Mouse (Mus musculus) midbrain, postnatal 0 days (tissue): Measurements from ENCODE around the gene Nrbp1. TPM values are rescaled to one million over a fixed set of nuclear protein-coding genes. Genes with fewer than 3 reads are reported as not detected.

Experiments used
- ATAC-seq: fragments of 200-750 bp; cut with Nextera tagmentation; 2 replicates; pipeline ENCODE4 v1.8.0; 2017; ENCODE audit warnings: moderate number of reproducible peaks, mild to moderate bottlenecking, moderate TSS enrichment, moderate library complexity; ENCODE audit not compliant: low FRiP score
- DNase-seq: peaks from one replicate; pipeline ENCODE4 v3.0.0-alpha.2; 2015; ENCODE audit warnings: low spot score
- H3K27ac ChIP-seq: fragments of 300-500 bp; sonication (generic); 2 replicates; pipeline ENCODE4 v1.5.1; 2014; ENCODE audit warnings: low read depth, mild to moderate bottlenecking, low read length, mixed read lengths
- H3K27me3 ChIP-seq: fragments of 300-500 bp; sonication (generic); 2 replicates; pipeline ENCODE4 v1.6.1; 2014; ENCODE audit warnings: low read length, control low read depth, mixed read lengths; ENCODE audit not compliant: insufficient read depth
- H3K36me3 ChIP-seq: fragments of 300-500 bp; sonication (generic); 2 replicates; pipeline ENCODE4 v1.6.1; 2014; ENCODE audit warnings: low read length, control low read depth, mixed read lengths; ENCODE audit not compliant: insufficient read depth
- H3K4me1 ChIP-seq: fragments of 300-500 bp; sonication (generic); 2 replicates; pipeline ENCODE4 v1.6.1; 2014; ENCODE audit warnings: mild to moderate bottlenecking, control low read depth, antibody characterized with exemption, low read length, mixed read lengths; ENCODE audit not compliant: insufficient read depth
- H3K4me2 ChIP-seq: fragments of 300-500 bp; sonication (generic); 2 replicates; pipeline ENCODE4 v1.6.1; 2014; ENCODE audit warnings: low read depth, mild to moderate bottlenecking, low read length, mixed read lengths; ENCODE audit not compliant: poor library complexity, severe bottlenecking
- H3K4me3 ChIP-seq: fragments of 300-500 bp; sonication (generic); 2 replicates; pipeline ENCODE4 v1.5.1; 2014; ENCODE audit warnings: low read depth, mild to moderate bottlenecking, low read length, moderate library complexity
- H3K9ac ChIP-seq: fragments of 300-500 bp; sonication (generic); replicated peaks from 2 replicates; pipeline ENCODE4 v1.6.1; 2014; ENCODE audit warnings: mild to moderate bottlenecking, low read length, moderate library complexity, mixed read lengths; ENCODE audit not compliant: poor library complexity, severe bottlenecking
- H3K9me3 ChIP-seq: fragments of 300-500 bp; sonication (generic); 2 replicates; pipeline ENCODE4 v1.6.1; 2016; ENCODE audit warnings: low read length, control low read depth
- CTCF ChIP-seq: IDR thresholded peaks from 2 replicates; pipeline ENCODE4 v1.5.1; 2016; ENCODE audit warnings: antibody characterized with exemption, mild to moderate bottlenecking
- WGBS: fragments of 180-500 bp; shearing (Covaris S2); extraction: QIAGEN DNeasy Blood & Tissue Kit; methylation state at CpG from one replicate; pipeline ENCODE4 v1.1.7; 2014; 5-methylcytosine and 5-hydroxymethylcytosine counted together
- polyA plus RNA-seq: library from polyadenylated mRNA; unstranded; fragments of >200 nt; fragmentation: Nextera tagmentation; extraction: Ambion mirVana; gene quantifications from 2 replicates; pipeline ENCODE4 v1.2.1, GENCODE M21; 2015
- total RNA-seq: library from RNA; depleted of rRNA; stranded (reverse); fragments of >200 nt; gene quantifications from 2 replicates; pipeline ENCODE4 v1.2.3, GENCODE M21; 2014

Nrbp1 gene
- total and polyA plus RNA-seq, 2 experiments from 2014 or later = 120 to 138 TPM

DNA sequence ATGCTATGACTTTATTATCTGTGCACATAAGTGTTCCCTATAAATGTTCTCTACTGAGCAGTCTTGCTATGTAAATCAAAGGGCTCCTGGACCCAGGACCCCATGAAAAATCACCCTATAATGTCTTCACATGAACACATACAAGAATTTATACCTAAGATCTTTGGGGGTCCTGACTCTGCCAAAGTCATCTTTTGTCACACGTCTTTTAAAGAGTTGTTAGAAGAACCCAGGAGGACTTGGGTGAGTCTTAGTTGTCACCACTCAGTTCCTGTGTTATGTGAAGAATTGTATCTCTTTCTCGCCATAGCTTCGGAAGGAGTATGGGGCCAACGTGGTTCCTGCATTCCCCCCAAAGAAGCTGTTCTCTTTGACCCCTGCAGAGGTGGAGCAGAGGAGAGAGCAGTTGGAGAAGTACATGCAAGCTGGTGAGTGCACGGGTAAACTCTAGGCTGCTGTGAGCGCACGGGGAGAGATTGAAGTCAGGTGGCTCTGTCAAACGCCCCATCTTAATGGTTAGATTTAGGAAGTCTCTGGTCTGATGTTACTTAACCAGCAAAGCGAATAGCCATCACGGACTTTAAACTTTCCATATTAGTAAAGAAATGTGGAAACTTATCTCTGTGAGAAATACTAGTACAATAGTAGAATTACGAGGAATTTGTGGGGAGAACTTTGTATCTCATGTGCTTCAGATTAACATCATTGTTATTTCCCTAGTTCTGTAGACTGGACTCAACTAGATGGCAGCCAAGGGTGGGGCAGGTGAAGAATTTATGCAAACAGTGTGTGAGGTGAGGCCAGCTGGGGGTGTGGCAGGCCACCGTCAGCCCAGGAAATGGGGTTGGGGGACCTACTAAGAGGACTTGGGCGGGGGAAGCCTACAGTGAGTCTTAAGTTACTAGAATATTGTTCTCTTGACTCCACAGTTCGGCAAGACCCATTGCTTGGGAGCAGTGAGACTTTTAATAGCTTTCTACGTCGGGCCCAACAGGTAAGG lies 45.9 kb upstream of the Nrbp1 start:
- H3K4me2 ChIP-seq = peak overlapping the region; percentile 85; the same call in 1 of the 2 replicates
- peaks cover 62% of the 10 kb centered on the region for H3K36me3 ChIP-seq
- H3K4me3 ChIP-seq = peak overlapping the region; percentile 66; the same call in 1 of the 2 replicates
- no peaks in the 10 kb centered on the region for H3K9me3 ChIP-seq
- 95% methylated on average over 16 of the region's 16 CpGs for WGBS
- no peak overlapping the region for H3K27ac ChIP-seq
- no peaks in the 10 kb centered on the region for H3K4me1 ChIP-seq
- no peaks in the 10 kb centered on the region for H3K27me3 ChIP-seq
- no peak overlapping the region for H3K9ac ChIP-seq
- ATAC-seq = no peak
- DNase-seq = no peak
- no peak for TF ChIP-seq CTCF

DNA sequence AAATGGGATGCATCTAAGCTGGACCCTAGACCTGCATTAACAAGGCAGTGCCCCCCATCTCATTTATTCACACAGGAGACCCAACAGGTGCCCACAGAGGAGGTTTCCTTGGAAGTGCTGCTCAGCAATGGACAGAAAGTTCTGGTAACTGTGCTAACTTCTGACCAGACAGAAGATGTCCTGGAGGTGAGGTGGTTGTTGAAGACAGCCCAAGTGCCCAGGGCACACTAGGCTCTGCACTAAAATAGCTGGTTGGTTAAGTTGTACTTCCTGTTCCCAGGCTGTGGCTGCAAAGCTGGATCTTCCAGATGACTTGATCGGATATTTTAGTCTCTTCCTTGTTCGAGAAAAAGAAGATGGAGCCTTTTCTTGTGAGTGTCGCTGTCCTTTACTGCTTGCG lies 45.0 kb upstream of the Nrbp1 start:
- 92% methylated on average over 4 of the region's 4 CpGs for WGBS
- Histone ChIP-seq H3K36me3 (peaks cover 60% of the 10 kb centered on the region), H3K4me3 (no peak overlapping the region), H3K4me2 (no peak overlapping the region), H3K9ac (no peak overlapping the region), H3K27me3 (no peaks in the 10 kb centered on the region), H3K27ac (no peak overlapping the region), H3K9me3 (peaks cover 5% of the 10 kb centered on the region), H3K4me1 (no peaks in the 10 kb centered on the region)
- ATAC-seq (no peak), DNase-seq (no peak)
- no peak for TF ChIP-seq CTCF

GRCm38 (mm10) chr5:31196207-31196606 lies 44.5 kb upstream of the Nrbp1 start:
- ATAC-seq = no peak
- Histone ChIP-seq H3K9ac (no peak overlapping the region), H3K27ac (no peak overlapping the region), H3K4me1 (peaks cover under 1% of the 10 kb centered on the region; the same call in 1 of the 2 replicates), H3K4me2 (no peak overlapping the region), H3K4me3 (no peak overlapping the region), H3K36me3 (peaks cover 54% of the 10 kb centered on the region), H3K9me3 (peaks cover 5% of the 10 kb centered on the region), H3K27me3 (no peaks in the 10 kb centered on the region)
- no peak for TF ChIP-seq CTCF
- 91% methylated on average over 10 of the region's 10 CpGs for WGBS
- DNase-seq = no peak

- no peak overlapping the region for H3K9ac ChIP-seq
- ATAC-seq (no peak), DNase-seq (no peak)
- peaks cover 5% of the 10 kb centered on the region for H3K9me3 ChIP-seq
- 95% methylated on average over 12 of the region's 12 CpGs for WGBS
- H3K4me3 ChIP-seq = no peak overlapping the region
- peaks cover 3% of the 10 kb centered on the region; the same call in 1 of the 2 replicates for H3K4me1 ChIP-seq
- no peaks in the 10 kb centered on the region for H3K27me3 ChIP-seq
- peaks cover 51% of the 10 kb centered on the region for H3K36me3 ChIP-seq
- TF ChIP-seq CTCF = no peak
- no peak overlapping the region for H3K27ac ChIP-seq
- H3K4me2 ChIP-seq = no peak overlapping the region
Observed at GRCm38 (mm10) chr5:31197072-31197471, 43.6 kb upstream of the Nrbp1 start.

DNA sequence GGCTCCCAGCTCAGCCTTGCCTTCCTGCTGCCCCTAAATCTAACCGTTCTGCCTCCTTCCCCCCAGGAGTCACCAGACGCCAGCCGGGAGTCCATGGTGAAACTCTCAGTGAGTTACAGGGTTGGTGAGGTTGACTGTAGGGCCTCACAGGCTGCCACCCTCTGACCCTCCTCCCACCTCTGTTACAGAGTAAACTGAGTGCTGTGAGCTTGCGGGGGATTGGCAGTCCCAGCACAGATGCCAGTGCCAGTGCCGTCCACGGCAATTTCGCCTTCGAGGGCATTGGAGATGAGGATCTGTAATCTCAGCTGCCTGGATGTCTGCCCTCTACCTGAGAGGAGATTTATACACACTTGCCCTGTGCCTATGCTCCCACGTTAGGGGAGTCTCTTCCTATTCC lies 42.5 kb upstream of the Nrbp1 start:
- TF ChIP-seq CTCF = no peak
- DNase-seq (no peak), ATAC-seq (no peak)
- WGBS = 85% methylated on average over 9 of the region's 9 CpGs
- Histone ChIP-seq H3K27me3 (no peaks in the 10 kb centered on the region), H3K27ac (no peak overlapping the region), H3K9me3 (peaks cover 5% of the 10 kb centered on the region), H3K4me2 (no peak overlapping the region), H3K4me3 (no peak overlapping the region), H3K4me1 (peaks cover 3% of the 10 kb centered on the region; the same call in 1 of the 2 replicates), H3K9ac (no peak overlapping the region), H3K36me3 (peaks cover 56% of the 10 kb centered on the region)
